Mouse (Mus musculus) kidney, adult 2 months (tissue): Measurements from ENCODE around the gene Asb1.

Experiments used
- CTCF ChIP-seq: fragments of 200-500 bp; conservative IDR thresholded peaks from 2 replicates; pipeline ENCODE4 v1.5.1; 2011; ENCODE audit warnings: low read depth, mild to moderate bottlenecking, control low read depth, low read length, moderate library complexity, mixed read lengths; ENCODE audit not compliant: insufficient read depth, insufficient read length
- POLR2A ChIP-seq: fragments of 200-500 bp; IDR thresholded peaks from one replicate; pipeline ENCODE4 v1.6.1; 2011; ENCODE audit warnings: low read depth, low read length, control low read depth

DNA sequence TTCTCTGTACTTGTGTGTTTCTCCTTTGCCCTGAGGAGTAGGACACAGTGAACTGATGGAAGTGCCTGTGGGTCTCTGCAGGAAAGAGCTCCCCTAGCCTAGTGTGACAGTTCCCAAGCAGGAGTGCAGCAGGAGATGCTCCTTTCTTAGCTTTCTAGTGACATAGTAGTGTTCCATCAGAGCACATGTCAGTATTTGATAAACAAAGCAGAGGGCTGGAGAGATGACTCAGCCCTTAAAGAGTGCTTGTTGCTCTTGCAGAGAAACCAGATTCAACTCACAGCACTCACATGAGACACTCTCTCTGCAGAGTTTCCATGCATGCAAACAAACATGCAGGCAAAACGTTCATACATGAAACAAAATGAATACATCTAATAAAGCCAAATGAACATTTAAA is 4.9 kb downstream of the Asb1 start:
- no peak for TF ChIP-seq CTCF
- TF ChIP-seq POLR2A, result no peak
